Mouse (Mus musculus): ENCODE measurements around the gene Fzd10.

GRCm38 (mm10) chr5:128619987-128620386, 19.3 kb downstream of the Fzd10 start:
- TF ChIP-seq CTCF (IDR thresholded peaks at IDR 0.05; ENCODE audit: borderline replicate concordance, extremely low read depth, insufficient read depth, insufficient read length) (no peak), POLR2A (IDR thresholded peaks at IDR 0.05; ENCODE audit: borderline replicate concordance, extremely low read depth, insufficient read depth, insufficient read length, poor library complexity, severe bottlenecking) (no peak)
